Mouse (Mus musculus) E14TG2a.4 (cell line): Measurements from ENCODE around the gene Zfp536.

Source experiments
- CTCF ChIP-seq: conservative IDR thresholded peaks from 2 replicates; pipeline ENCODE4 v1.5.1; 2014; ENCODE audit warnings: low read length
- POU5F1 ChIP-seq: IDR thresholded peaks from 2 replicates; pipeline ENCODE4 v1.6.1; 2014; ENCODE audit warnings: low read length, borderline replicate concordance

DNA sequence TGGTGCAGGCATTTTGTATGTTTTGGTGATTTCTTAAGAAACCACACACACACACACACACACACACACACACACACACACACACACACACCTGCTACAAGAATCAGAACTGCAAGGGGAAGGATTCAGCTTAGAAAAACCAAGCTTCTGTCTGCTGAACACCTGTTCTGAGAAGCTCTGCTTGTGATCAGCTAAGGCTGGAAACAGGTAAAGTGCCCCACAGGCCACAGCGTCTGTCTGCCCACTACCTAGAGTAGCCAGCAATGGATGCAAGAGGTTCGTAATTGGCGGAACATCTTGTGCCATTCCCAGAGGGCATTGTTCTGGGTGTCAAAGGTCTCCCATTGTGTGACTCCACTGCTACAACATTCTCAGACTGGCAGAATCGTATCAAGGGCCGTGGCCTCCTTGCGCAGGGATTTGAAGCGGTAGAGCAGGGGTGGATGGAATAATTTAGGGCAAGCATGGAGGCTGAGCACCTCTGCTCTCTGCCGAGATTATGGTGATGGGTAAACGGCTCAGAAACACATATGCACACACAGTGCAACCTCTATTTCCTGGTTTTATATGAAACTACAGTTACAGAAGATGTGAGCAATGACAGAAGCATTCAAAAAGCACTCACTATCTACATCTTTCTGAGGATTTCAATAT is 170.4 kb downstream of the Zfp536 start:
- TF ChIP-seq CTCF: no peak
- no peak for TF ChIP-seq POU5F1
